Mouse (Mus musculus) liver, embryonic 16.5 days (tissue): ENCODE results near the gene Rpa3. TPM values are rescaled to one million over a fixed set of nuclear protein-coding genes. Genes with fewer than 3 reads are reported as not detected.

Source experiments
- ATAC-seq: fragments of 200-750 bp; cut with Nextera tagmentation; 2 replicates; pipeline ENCODE4 v1.8.0; 2017; ENCODE audit warnings: low read depth, mild to moderate bottlenecking, moderate number of reproducible peaks, moderate library complexity
- H3K27ac ChIP-seq: fragments of 300-500 bp; sonication (generic); 2 replicates; pipeline ENCODE4 v1.5.1; 2014; ENCODE audit warnings: mild to moderate bottlenecking, low read length
- H3K27me3 ChIP-seq: fragments of 300-500 bp; sonication (generic); 2 replicates; pipeline ENCODE4 v1.6.1; 2014; ENCODE audit warnings: low read depth, low read length, mixed read lengths; ENCODE audit not compliant: control insufficient read depth, insufficient read depth
- H3K36me3 ChIP-seq: fragments of 300-500 bp; sonication (generic); 2 replicates; pipeline ENCODE4 v1.6.1; 2014; ENCODE audit warnings: mild to moderate bottlenecking; ENCODE audit not compliant: control insufficient read depth, insufficient read depth
- H3K4me1 ChIP-seq: fragments of 300-500 bp; sonication (generic); 2 replicates; pipeline ENCODE4 v1.6.1; 2014; ENCODE audit warnings: low read depth, low read length, mixed read lengths; ENCODE audit not compliant: control insufficient read depth
- H3K4me2 ChIP-seq: fragments of 300-500 bp; sonication (generic); 2 replicates; pipeline ENCODE4 v1.6.1; 2014; ENCODE audit warnings: low read depth, low read length, mixed read lengths
- H3K4me3 ChIP-seq: fragments of 300-500 bp; sonication (generic); 2 replicates; pipeline ENCODE4 v1.5.1; 2014; ENCODE audit warnings: low read depth, mild to moderate bottlenecking, low read length
- H3K9ac ChIP-seq: fragments of 300-500 bp; sonication (generic); 2 replicates; pipeline ENCODE4 v1.6.1; 2014; ENCODE audit warnings: low read depth, low read length
- H3K9me3 ChIP-seq: fragments of 300-500 bp; sonication (generic); replicated peaks from 2 replicates; pipeline ENCODE4 v1.6.1; 2016; ENCODE audit warnings: low read length; ENCODE audit not compliant: control insufficient read depth
- WGBS: fragments of 180-500 bp; shearing (Covaris S2); extraction: QIAGEN DNeasy Blood & Tissue Kit; methylation state at CpG from one replicate; pipeline ENCODE4 v1.1.7; 2014; ENCODE audit not compliant: insufficient replicate concordance; 5-methylcytosine and 5-hydroxymethylcytosine counted together
- polyA plus RNA-seq: library from polyadenylated mRNA; unstranded; fragments of >200 nt; fragmentation: Nextera tagmentation; extraction: Ambion mirVana; gene quantifications from 2 replicates; pipeline ENCODE4 v1.2.1, GENCODE M21; 2015

Gene Rpa3
- 61.1 and 85.4 TPM in 2 replicates for polyA plus RNA-seq

GRCm38 (mm10) chr6:8259004-8259666 is at the start of gene Rpa3, which contains the start of the genes Umad1 and Gm45062:
Gene Rpa3, minus strand, starts transcription at chr6:8259173.
Gene Umad1, plus strand, starts transcription at chr6:8259288.
Gene Gm45062, plus strand, starts transcription at chr6:8259450.
- Histone ChIP-seq H3K9me3 (no peaks in the 10 kb centered on the region), H3K4me2 (peak within 1 kb of the TSS; percentile 97), H3K4me1 (peaks cover 10% of the 10 kb centered on the region), H3K27ac (peak within 1 kb of the TSS; percentile 92), H3K36me3 (0 out of 2 replicates have a peak, but pooled peaks cover 4% of the 10 kb centered on the region), H3K4me3 (peak within 1 kb of the TSS; percentile 97), H3K9ac (peak within 1 kb of the TSS; percentile 93), H3K27me3 (no peaks in the 10 kb centered on the region)
- under 1% methylated on average over 64 of the region's 64 CpGs for WGBS
- ATAC-seq = peak; percentile 100

DNA sequence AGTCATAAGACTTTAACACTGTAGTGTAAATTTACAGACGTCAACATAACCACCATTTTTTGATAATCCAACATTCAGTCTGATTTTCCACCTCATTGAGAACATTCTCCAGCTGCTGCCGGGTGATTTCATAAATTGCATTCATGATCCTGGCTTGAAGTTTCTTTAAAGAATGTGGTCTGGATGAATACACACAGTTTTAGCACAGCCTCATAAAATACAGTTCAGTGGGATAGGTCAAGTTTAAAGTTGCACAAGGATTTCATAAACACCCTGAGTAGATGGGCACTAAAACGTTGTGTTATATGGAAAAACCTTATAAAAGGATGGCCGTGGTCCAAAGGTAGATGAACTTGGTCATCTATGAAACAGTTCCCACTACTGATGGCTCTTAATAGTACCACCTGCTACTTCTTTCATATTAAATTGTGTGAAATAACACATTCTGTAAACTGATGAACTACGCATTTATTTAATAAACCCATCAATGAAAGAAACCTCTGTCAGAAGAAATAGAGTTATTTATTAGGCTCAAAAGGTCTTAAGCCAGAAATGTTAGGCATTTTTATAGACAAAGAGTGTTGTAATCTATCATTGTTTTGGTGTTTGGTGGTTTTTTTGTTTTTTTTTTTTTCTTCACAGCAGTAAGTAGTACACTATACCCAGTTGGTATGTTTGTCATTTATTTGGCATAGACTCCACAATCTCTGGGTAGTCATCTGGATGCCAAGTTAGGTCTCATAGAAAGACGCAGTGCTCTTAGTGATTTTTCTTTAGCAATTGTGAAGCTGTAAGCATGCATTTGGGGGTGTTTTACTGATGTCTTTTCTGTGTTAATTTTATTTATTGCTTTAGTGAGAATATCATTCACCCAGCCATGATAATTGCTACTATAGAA is 49.2 kb upstream of the Rpa3 start:
- 76% methylated on average over 6 of the region's 6 CpGs for WGBS
- H3K27me3 ChIP-seq = no peaks in the 10 kb centered on the region
- no peak overlapping the region for H3K27ac ChIP-seq
- no peaks in the 10 kb centered on the region for H3K36me3 ChIP-seq
- no peak for ATAC-seq
- H3K4me2 ChIP-seq = no peak overlapping the region
- H3K9ac ChIP-seq = no peak overlapping the region
- H3K9me3 ChIP-seq = no peaks in the 10 kb centered on the region
- H3K4me3 ChIP-seq = no peak overlapping the region
- no peaks in the 10 kb centered on the region for H3K4me1 ChIP-seq

- Histone ChIP-seq H3K36me3 (no peaks in the 10 kb centered on the region), H3K27me3 (no peaks in the 10 kb centered on the region), H3K4me2 (no peak overlapping the region), H3K27ac (no peak overlapping the region), H3K4me3 (no peak overlapping the region), H3K4me1 (no peaks in the 10 kb centered on the region), H3K9ac (no peak overlapping the region), H3K9me3 (no peaks in the 10 kb centered on the region)
- ATAC-seq = no peak
- 64% methylated on average over 6 of the region's 6 CpGs for WGBS
Measured at GRCm38 (mm10) chr6:8299066-8299863, 40.3 kb upstream of the Rpa3 start.

DNA sequence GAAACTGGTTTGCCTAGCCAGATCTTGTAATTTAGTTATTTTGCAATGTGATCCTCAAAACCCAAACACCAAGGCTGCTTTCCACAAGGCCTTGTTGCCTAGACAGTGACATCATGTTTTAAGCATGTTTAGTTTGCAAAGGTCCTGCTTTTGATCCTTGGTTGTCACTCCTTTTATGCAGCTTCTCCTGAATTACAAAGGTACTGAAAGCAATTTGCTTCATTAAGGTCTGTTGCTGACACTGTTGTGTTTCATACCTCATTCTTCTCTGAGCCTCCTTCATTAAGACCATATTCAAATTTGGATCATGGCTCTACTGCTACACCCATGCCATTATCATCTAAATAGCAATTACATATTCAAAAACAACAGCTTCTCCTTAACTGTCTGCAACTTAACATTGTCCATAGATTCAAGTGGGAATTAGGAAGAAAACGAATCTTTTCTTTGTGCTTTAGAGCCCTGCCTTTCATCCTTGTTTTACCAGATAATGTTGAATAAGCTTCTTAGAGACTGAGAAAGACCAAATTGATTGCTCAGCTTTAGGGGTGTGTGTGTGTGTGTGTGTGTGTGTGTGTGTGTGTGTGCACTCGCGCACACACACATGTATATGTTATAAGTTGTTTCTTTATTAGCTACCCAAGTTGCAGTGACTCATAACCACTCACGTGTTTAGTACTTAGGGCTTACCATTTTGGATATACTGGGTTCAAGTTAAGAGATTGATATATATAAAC is 35.2 kb upstream of the Rpa3 start:
- WGBS = 75% methylated on average over 4 of the region's 4 CpGs
- no peaks in the 10 kb centered on the region for H3K9me3 ChIP-seq
- H3K4me1 ChIP-seq = no peaks in the 10 kb centered on the region
- H3K4me3 ChIP-seq = no peak overlapping the region
- H3K9ac ChIP-seq = no peak overlapping the region
- no peak for ATAC-seq
- H3K27me3 ChIP-seq = no peaks in the 10 kb centered on the region
- H3K27ac ChIP-seq = no peak overlapping the region
- no peaks in the 10 kb centered on the region for H3K36me3 ChIP-seq
- H3K4me2 ChIP-seq = no peak overlapping the region

- WGBS = 81% methylated on average over 4 of the region's 4 CpGs
- Histone ChIP-seq H3K4me2 (no peak overlapping the region), H3K36me3 (no peaks in the 10 kb centered on the region), H3K9ac (no peak overlapping the region), H3K4me3 (no peak overlapping the region), H3K9me3 (no peaks in the 10 kb centered on the region), H3K4me1 (no peaks in the 10 kb centered on the region), H3K27me3 (no peaks in the 10 kb centered on the region), H3K27ac (no peak overlapping the region)
- no peak for ATAC-seq
Measured at GRCm38 (mm10) chr6:8288755-8289580, 30.0 kb upstream of the Rpa3 start.

GRCm38 (mm10) chr6:8286146-8286545 is 27.2 kb upstream of the Rpa3 start:
- ATAC-seq = no peak
- 84% methylated on average over 3 of the region's 3 CpGs for whole genome bisulfite sequencing

DNA sequence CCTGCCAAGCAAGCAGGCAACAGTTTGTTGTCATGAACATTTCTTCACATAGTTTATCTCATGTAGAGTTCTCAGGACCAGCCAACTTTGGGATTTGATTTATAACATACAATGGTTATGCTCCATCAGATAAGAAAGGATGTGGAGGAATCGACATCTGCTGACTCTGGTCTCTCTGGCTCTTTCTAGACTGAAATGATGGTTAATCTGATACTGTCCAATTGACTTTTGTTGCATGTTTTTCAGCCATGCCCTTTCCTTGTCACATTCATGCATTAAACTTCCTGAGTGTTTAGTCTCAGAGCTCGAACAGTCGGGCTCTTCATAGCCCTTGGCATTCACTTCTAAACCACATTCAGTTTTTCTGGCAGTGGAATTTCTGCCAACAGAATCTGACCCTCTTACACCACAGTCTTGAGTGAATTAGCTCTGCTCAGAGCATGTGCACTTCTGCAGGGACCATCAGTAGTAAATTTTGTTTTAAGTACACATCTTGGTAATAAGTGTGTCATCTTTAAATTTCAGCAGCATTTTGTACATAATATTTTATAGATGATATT is 26.5 kb upstream of the Rpa3 start:
- no peak for ATAC-seq
- Histone ChIP-seq H3K4me3 (no peak overlapping the region), H3K9me3 (no peaks in the 10 kb centered on the region), H3K4me1 (no peaks in the 10 kb centered on the region), H3K27me3 (no peaks in the 10 kb centered on the region), H3K36me3 (no peaks in the 10 kb centered on the region), H3K4me2 (no peak overlapping the region), H3K27ac (no peak overlapping the region), H3K9ac (no peak overlapping the region)
- 65% methylated on average over 3 of the region's 3 CpGs for WGBS

More at GRCm38 (mm10) chr6:8286146-8286545, 27.2 kb upstream of the Rpa3 start:
- Histone ChIP-seq H3K4me3 (no peak overlapping the region), H3K27ac (no peak overlapping the region), H3K36me3 (no peaks in the 10 kb centered on the region), H3K9ac (no peak overlapping the region), H3K4me2 (no peak overlapping the region), H3K4me1 (no peaks in the 10 kb centered on the region), H3K9me3 (no peaks in the 10 kb centered on the region), H3K27me3 (no peaks in the 10 kb centered on the region)
